Mouse (Mus musculus): ENCODE measurements around the gene Aspn.

DNA sequence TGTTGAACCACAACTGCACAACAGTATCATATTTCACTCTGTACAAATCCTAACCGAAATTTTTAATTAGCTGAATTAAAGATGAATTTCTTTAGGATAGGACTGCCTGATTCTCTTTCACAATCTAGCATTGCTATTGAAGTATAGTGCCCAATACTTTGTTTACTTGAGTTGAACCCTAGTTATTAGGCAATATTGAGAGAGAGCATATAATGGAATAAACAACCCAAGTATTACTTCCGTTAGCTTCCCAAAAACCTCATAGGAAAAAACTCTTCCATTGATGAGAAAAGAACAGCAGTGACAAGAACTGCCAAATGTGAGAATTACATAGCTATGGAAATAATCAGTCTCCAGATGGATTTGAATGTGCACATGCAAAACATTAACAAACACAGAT, 18.0 kb upstream of the Aspn start:
- no peak for TF ChIP-seq CTCF (IDR thresholded peaks at IDR 0.05; ENCODE audit: control insufficient read depth, insufficient read depth, low read length)
- no peak for TF ChIP-seq POLR2A (IDR thresholded peaks at IDR 0.05; ENCODE audit: borderline replicate concordance, control insufficient read depth, low read depth, low read length)
